Mouse (Mus musculus) heart, adult 2 months (tissue): Measurements from ENCODE around the gene Gnat1.

Source experiments
- CTCF ChIP-seq: fragments of 200-600 bp; IDR thresholded peaks from 2 replicates; pipeline ENCODE4 v1.8.1; 2022; ENCODE audit warnings: antibody characterized with exemption, mild to moderate bottlenecking, moderate library complexity
- EP300 ChIP-seq: fragments of 200-500 bp; IDR thresholded peaks from 2 replicates; pipeline ENCODE4 v1.6.1; 2011; ENCODE audit warnings: low read depth, low read length, control low read depth; ENCODE audit not compliant: insufficient read depth
- POLR2A ChIP-seq: fragments of 200-500 bp; IDR thresholded peaks from 2 replicates; pipeline ENCODE4 v1.6.1; 2011; ENCODE audit warnings: mild to moderate bottlenecking, low read depth, low read length, control low read depth; ENCODE audit not compliant: insufficient read depth

GRCm38 (mm10) chr9:107696845-107697610 lies 17.5 kb upstream of the Gnat1 start:
- TF ChIP-seq CTCF (no peak), EP300 (peak; percentile 42; the same call in 1 of the 2 replicates), POLR2A (no peak)
